Mouse (Mus musculus): Measurements from ENCODE around the gene Dtx3. TPM values are rescaled to one million over a fixed set of nuclear protein-coding genes. Genes with fewer than 3 reads are reported as not detected.

The Dtx3 gene
- total and polyA plus RNA-seq, 3 experiments, result 23.7 to 102 (median 24.2) TPM

GRCm38 (mm10) chr10:127203106-127203505, 7.6 kb upstream of the Dtx3 start:
- TF ChIP-seq EP300 (IDR thresholded peaks at IDR 0.05; ENCODE audit: insufficient read depth, low read depth, low read length) (no peak), POLR2A (IDR thresholded peaks at IDR 0.05; ENCODE audit: insufficient read depth, low read depth, low read length) (no peak), CTCF (IDR thresholded peaks at IDR 0.05) (no peak)
- intact Hi-C loops (cut with DNase I), result no loop called here
- no peaks in the 10 kb centered on the region for H3K27me3 ChIP-seq (ENCODE audit: control insufficient read depth, insufficient read depth, low read length)
- WGBS, result 93% methylated on average over 3 of the region's 3 CpGs
- H3K4me1 ChIP-seq (ENCODE audit: control insufficient read depth, insufficient read depth, low read length), result no peaks in the 10 kb centered on the region
- H3K79me2 ChIP-seq (replicated peaks; ENCODE audit: control insufficient read depth, insufficient read depth, low read length), result no peaks in the 10 kb centered on the region
- no peak for DNase-seq
- no peak overlapping the region for H3K4me3 ChIP-seq
- H3K36me3 ChIP-seq (ENCODE audit: control insufficient read depth, insufficient read depth, low read length), result no peaks in the 10 kb centered on the region
- no peak overlapping the region for H3K9ac ChIP-seq (ENCODE audit: low read depth, low read length)
- H3K27ac ChIP-seq, result no peak overlapping the region

GRCm38 (mm10) chr10:127200279-127200678, 4.8 kb upstream of the Dtx3 start:
- Histone ChIP-seq H3K27ac (no peak overlapping the region), H3K79me2 (replicated peaks; ENCODE audit: control insufficient read depth, insufficient read depth, low read length) (no peaks in the 10 kb centered on the region), H3K27me3 (ENCODE audit: control insufficient read depth, insufficient read depth, low read length) (no peaks in the 10 kb centered on the region), H3K9ac (ENCODE audit: low read depth, low read length) (no peak overlapping the region), H3K4me3 (no peak overlapping the region), H3K4me1 (ENCODE audit: control insufficient read depth, insufficient read depth, low read length) (peaks cover 1% of the 10 kb centered on the region; the same call in 1 of the 2 replicates), H3K36me3 (ENCODE audit: control insufficient read depth, insufficient read depth, low read length) (no peaks in the 10 kb centered on the region)
- intact Hi-C loops (cut with DNase I), result no loop called here
- 72% methylated on average over 8 of the region's 8 CpGs for WGBS
- no peak for TF ChIP-seq POLR2A (IDR thresholded peaks at IDR 0.05; ENCODE audit: insufficient read depth, low read depth, low read length)
- no peak for TF ChIP-seq CTCF (IDR thresholded peaks at IDR 0.05)
- no peak for TF ChIP-seq EP300 (IDR thresholded peaks at IDR 0.05; ENCODE audit: insufficient read depth, low read depth, low read length)
- no peak for DNase-seq

DNA sequence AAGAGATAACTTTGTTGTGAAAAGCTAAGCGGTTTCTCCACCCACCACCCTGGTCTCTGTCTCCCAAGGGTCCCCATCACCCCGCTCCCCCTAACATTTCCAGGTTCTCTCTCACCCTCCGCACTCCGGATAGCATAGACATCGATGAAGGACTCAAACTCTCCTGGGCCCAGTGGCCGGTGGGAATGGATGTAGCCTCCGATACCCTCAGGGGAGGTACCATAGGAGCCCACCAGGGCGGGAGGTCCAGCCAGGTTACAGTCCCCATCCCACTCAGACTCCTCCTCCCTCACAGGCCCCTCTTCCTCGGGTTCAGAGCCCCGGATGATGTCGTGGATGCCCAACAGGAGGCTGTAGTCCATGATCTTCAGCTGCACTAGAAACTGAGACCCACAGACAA, 3.9 kb upstream of the Dtx3 start:
- no peaks in the 10 kb centered on the region for H3K27me3 ChIP-seq (ENCODE audit: control insufficient read depth, insufficient read depth, low read length)
- intact Hi-C loops (cut with DNase I), result no loop called here
- no peak overlapping the region for H3K27ac ChIP-seq
- no peaks in the 10 kb centered on the region for H3K79me2 ChIP-seq (replicated peaks; ENCODE audit: control insufficient read depth, insufficient read depth, low read length)
- H3K9ac ChIP-seq (ENCODE audit: low read depth, low read length), result no peak overlapping the region
- H3K36me3 ChIP-seq (ENCODE audit: control insufficient read depth, insufficient read depth, low read length), result no peaks in the 10 kb centered on the region
- 84% methylated on average over 11 of the region's 11 CpGs for WGBS
- H3K4me1 ChIP-seq (ENCODE audit: control insufficient read depth, insufficient read depth, low read length), result peaks cover 1% of the 10 kb centered on the region; the same call in 1 of the 2 replicates
- no peak overlapping the region for H3K4me3 ChIP-seq
- TF ChIP-seq EP300 (IDR thresholded peaks at IDR 0.05; ENCODE audit: insufficient read depth, low read depth, low read length), result no peak
- TF ChIP-seq POLR2A (IDR thresholded peaks at IDR 0.05; ENCODE audit: insufficient read depth, low read depth, low read length), result peak; percentile 7; the same call in 1 of the 2 replicates
- DNase-seq, result no peak

GRCm38 (mm10) chr10:127199068-127199467, 3.5 kb upstream of the Dtx3 start:
- Histone ChIP-seq H3K27me3 (ENCODE audit: control insufficient read depth, insufficient read depth, low read length) (no peaks in the 10 kb centered on the region), H3K79me2 (replicated peaks; ENCODE audit: control insufficient read depth, insufficient read depth, low read length) (no peaks in the 10 kb centered on the region), H3K4me1 (ENCODE audit: control insufficient read depth, insufficient read depth, low read length) (peaks cover 1% of the 10 kb centered on the region; the same call in 1 of the 2 replicates), H3K36me3 (ENCODE audit: control insufficient read depth, insufficient read depth, low read length) (no peaks in the 10 kb centered on the region), H3K27ac (no peak overlapping the region), H3K4me3 (no peak overlapping the region), H3K9ac (ENCODE audit: low read depth, low read length) (no peak overlapping the region)
- peak in 1 of 2 experiments; percentile 21 for DNase-seq
- intact Hi-C loops (cut with DNase I), result no loop called here
- WGBS, result 61% methylated on average over 5 of the region's 5 CpGs
- TF ChIP-seq CTCF (IDR thresholded peaks at IDR 0.05) (no peak), POLR2A (IDR thresholded peaks at IDR 0.05; ENCODE audit: insufficient read depth, low read depth, low read length) (peak; percentile 19; the same call in 1 of the 2 replicates)

- H3K9ac ChIP-seq (ENCODE audit: low read depth, low read length), result no peak overlapping the region
- no peak overlapping the region for H3K4me3 ChIP-seq
- WGBS, result 47% methylated on average over 2 of the region's 2 CpGs
- H3K4me1 ChIP-seq (ENCODE audit: control insufficient read depth, insufficient read depth, low read length), result peaks cover 1% of the 10 kb centered on the region; the same call in 1 of the 2 replicates
- DNase-seq, result peak in 1 of 2 experiments; percentile 22
- no peaks in the 10 kb centered on the region for H3K27me3 ChIP-seq (ENCODE audit: control insufficient read depth, insufficient read depth, low read length)
- TF ChIP-seq POLR2A (IDR thresholded peaks at IDR 0.05; ENCODE audit: insufficient read depth, low read depth, low read length), result no peak
- no peak for TF ChIP-seq EP300 (IDR thresholded peaks at IDR 0.05; ENCODE audit: insufficient read depth, low read depth, low read length)
- no peaks in the 10 kb centered on the region for H3K36me3 ChIP-seq (ENCODE audit: control insufficient read depth, insufficient read depth, low read length)
- peak overlapping the region; percentile 9 for H3K27ac ChIP-seq
- no peaks in the 10 kb centered on the region for H3K79me2 ChIP-seq (replicated peaks; ENCODE audit: control insufficient read depth, insufficient read depth, low read length)
- intact Hi-C loops (cut with DNase I), result no loop called here
Observed at GRCm38 (mm10) chr10:127198492-127198891, 3.0 kb upstream of the Dtx3 start.

DNA sequence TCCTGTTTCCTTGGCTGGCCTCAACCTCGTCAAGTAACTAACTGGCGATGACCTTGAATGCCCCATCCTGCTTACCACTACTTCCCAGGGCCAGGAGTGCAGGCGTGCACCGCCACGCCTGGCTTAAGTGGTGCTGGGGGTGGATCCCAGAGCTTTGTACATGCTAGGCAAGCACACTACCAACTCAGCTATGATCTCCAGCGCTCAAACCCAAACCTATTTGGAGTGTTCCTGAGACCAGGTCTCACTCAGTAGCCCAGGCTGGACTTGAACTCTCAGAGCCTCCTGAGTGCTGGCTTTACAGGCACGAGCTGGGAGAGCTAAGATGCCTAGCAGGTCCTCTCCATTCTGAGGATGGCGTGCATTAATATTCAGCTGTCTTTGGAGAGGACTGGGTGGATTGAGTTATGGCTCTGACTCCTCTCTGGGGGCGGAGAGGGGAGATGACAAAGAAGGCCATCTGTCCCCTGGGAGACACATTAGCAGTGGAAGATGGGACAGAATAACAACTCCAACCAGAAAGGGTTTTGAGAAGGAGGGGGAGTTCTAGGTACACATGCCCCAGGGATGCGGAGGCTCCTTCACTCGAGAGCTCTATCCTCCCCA, 2.1 kb upstream of the Dtx3 start:
- TF ChIP-seq POLR2A (IDR thresholded peaks at IDR 0.05; ENCODE audit: insufficient read depth, low read depth, low read length), result no peak
- no peak for TF ChIP-seq EP300 (IDR thresholded peaks at IDR 0.05; ENCODE audit: insufficient read depth, low read depth, low read length)
- no peak for TF ChIP-seq CTCF (IDR thresholded peaks at IDR 0.05)
- H3K79me2 ChIP-seq (replicated peaks; ENCODE audit: control insufficient read depth, insufficient read depth, low read length), result no peaks in the 10 kb centered on the region
- intact Hi-C loops (cut with DNase I), result no loop called here
- H3K27me3 ChIP-seq (ENCODE audit: control insufficient read depth, insufficient read depth, low read length), result no peaks in the 10 kb centered on the region
- peaks cover 1% of the 10 kb centered on the region; the same call in 1 of the 2 replicates for H3K4me1 ChIP-seq (ENCODE audit: control insufficient read depth, insufficient read depth, low read length)
- H3K9ac ChIP-seq (ENCODE audit: low read depth, low read length), result no peak overlapping the region
- peak in 1 of 2 experiments; percentile 18 for DNase-seq
- H3K36me3 ChIP-seq (ENCODE audit: control insufficient read depth, insufficient read depth, low read length), result no peaks in the 10 kb centered on the region
- WGBS, result 71% methylated on average over 11 of the region's 11 CpGs
- no peak overlapping the region for H3K4me3 ChIP-seq
- peak overlapping the region; percentile 91 for H3K27ac ChIP-seq
